In genomic region chr9:72183925-72184324, GRCm38 (mm10) we compare ENCODE assay signal across 8 mouse cellular contexts.
A peak's percentile ranks its signal among the peaks of the same experiment; 100 is the strongest.
DNase-seq lines count a peak whose midpoint lies in the region; ATAC-seq lines count a peak whose summit lies in the region.

No protein-coding gene starts in this region.

- intact Hi-C loops in left cerebral cortex, postnatal 25 days (cut with DNase I): no loop called here
- intact Hi-C loops in heart, postnatal 14 days (cut with DNase I): no loop called here

- no peak for ATAC-seq in monocyte, adult 5-6 weeks (replicated peaks; ENCODE audit: insufficient number of reproducible peaks, low FRiP score, low TSS enrichment, poor library complexity, severe bottlenecking)

- peak; percentile 35 to 37 for DNase-seq in left cerebral cortex, adult 18-20 months (ENCODE audit: low spot score in 2 of 2)
- no peak for DNase-seq in left cerebral cortex, postnatal 25 days (ENCODE audit: low spot score in 2 of 2)
- DNase-seq in adrenal gland, postnatal 14 days: peak; percentile 82
- peak; percentile 90 to 94 for DNase-seq in cerebellum, postnatal 10 days
- DNase-seq in heart, postnatal 14 days: peak; percentile 54 to 55
- DNase-seq in kidney, postnatal 36 days: no peak
- no peak for DNase-seq in embryo, embryonic 10 days (ENCODE audit: low spot score)

Comparison
In these comparisons a context has a peak if more than half of its experiments do, and no peak if none do; other contexts are left out.
1. DNase-seq: peak in left cerebral cortex, adult 18-20 months (2 of 2), adrenal gland, postnatal 14 days (single experiment), cerebellum, postnatal 10 days (2 of 2) and heart, postnatal 14 days (2 of 2); none in left cerebral cortex, postnatal 25 days (0 of 2), kidney, postnatal 36 days (0 of 2) and embryo, embryonic 10 days (single experiment).